ENCODE assay signal across 10 mouse cellular contexts in the genomic region with DNA sequence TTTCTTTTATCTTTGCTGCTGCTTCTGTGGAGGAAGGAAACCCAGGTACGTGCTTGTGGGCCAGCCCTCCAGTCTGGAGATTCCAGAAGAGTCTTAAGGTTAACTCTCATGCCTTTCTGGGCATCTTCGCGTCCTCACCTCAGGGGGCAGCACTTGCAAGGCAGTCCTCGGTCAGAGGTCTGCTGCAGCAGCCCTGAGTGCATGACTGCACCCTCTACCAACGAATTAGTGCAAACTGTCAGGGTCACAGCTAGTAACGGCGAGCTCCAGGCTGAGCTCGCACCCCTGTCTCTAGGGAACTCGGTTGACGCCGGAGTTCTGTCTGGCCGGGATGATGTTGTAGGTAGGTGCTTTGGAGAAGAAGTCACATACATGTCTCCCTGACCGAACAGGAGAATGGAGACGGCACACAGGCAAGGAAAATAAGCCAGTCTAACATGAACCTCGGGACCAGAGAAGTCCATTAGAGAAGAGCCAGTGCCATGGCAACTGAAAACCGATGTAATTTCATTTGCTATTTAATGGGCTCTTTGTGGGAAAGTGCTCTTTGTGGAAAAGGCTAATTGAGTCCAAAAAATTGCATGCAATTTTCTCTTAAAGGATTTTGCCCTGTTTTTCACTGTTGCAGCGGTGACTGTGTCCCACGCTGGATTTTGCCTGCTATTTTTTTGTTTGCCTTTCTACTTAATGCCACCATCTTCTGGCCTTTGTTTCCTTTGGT. TPM values are rescaled to one million over a fixed set of nuclear protein-coding genes. Genes with fewer than 3 reads are reported as not detected.
DNase-seq lines count a peak whose midpoint lies in the region; ATAC-seq and TF ChIP-seq lines count a peak whose summit lies in the region.
"Had no signal": no experiment of that assay in that cellular context is flagged by ENCODE, and none has a peak within 500 bp of the region (broad histone marks: within the 10 kb centered on the region; RNA-seq: fewer than 3 reads in every experiment).

No protein-coding gene starts in this region.

- H3K27ac ChIP-seq in heart, adult 2 months: no peak overlapping the region
- H3K27ac ChIP-seq in liver, embryonic 14.5 days: no peak overlapping the region

- no peak overlapping the region for H3K4me3 ChIP-seq in heart, adult 2 months
- H3K4me3 ChIP-seq in liver, embryonic 14.5 days (ENCODE audit: insufficient read depth in 1 of 2, low read depth in 2 of 2, low read length in 2 of 2): no peak overlapping the region
- H3K4me3 ChIP-seq: myocyte had no signal

- ATAC-seq in liver, embryonic 14.5 days (ENCODE audit: insufficient read depth): no peak

- no peak overlapping the region for H3K9ac ChIP-seq in heart, adult 2 months (ENCODE audit: low read depth, low read length)
- no peak overlapping the region for H3K9ac ChIP-seq in liver, embryonic 14.5 days (replicated peaks)

- no peak for DNase-seq in heart, adult 2 months
- no peak for DNase-seq in heart, postnatal 25 days (ENCODE audit: low spot score)
- peak; percentile 22 for DNase-seq in thymus, postnatal 14 days
- DNase-seq in thymus, postnatal 25 days: no peak
- DNase-seq in liver, embryonic 14.5 days (ENCODE audit: low read depth in 3 of 3, low spot score in 3 of 3): no peak
- no peak for DNase-seq in c-Kit-positive CD71-positive TER-119-positive erythroid progenitor cells, embryonic 14.5 days (ENCODE audit: low spot score)
- no peak for DNase-seq in spleen, adult 18-20 months
- DNase-seq in right cerebral cortex, adult 2 months (ENCODE audit: low spot score in 2 of 2): no peak
- DNase-seq: adrenal gland, postnatal 36 days had no signal

- TF ChIP-seq CTCF in heart, adult 2 months (IDR thresholded peaks at IDR 0.05): peak; percentile 7; the same call in 1 of the 2 replicates
- peak; percentile 28; the same call in 1 of the 2 replicates for TF ChIP-seq CTCF in liver, embryonic 14.5 days (IDR thresholded peaks at IDR 0.05; ENCODE audit: low read depth)

- H3K36me3 ChIP-seq in heart, adult 2 months (ENCODE audit: control insufficient read depth, insufficient read depth, low read length): no peaks in the 10 kb centered on the region
- no peaks in the 10 kb centered on the region for H3K36me3 ChIP-seq in liver, embryonic 14.5 days (replicated peaks; ENCODE audit: control insufficient read depth, insufficient read depth, low read depth)

- 61% methylated on average over 18 of the region's 18 CpGs for WGBS in heart, adult 2 months
- 37% methylated on average over 18 of the region's 18 CpGs for WGBS in liver, embryonic 14.5 days (ENCODE audit: insufficient replicate concordance)

- H3K4me1 ChIP-seq in heart, adult 2 months (ENCODE audit: control insufficient read depth, insufficient read depth, low read length): no peaks in the 10 kb centered on the region
- no peaks in the 10 kb centered on the region for H3K4me1 ChIP-seq in liver, embryonic 14.5 days (replicated peaks; ENCODE audit: control insufficient read depth in 2 of 2, insufficient read depth in 2 of 2, low read length in 1 of 2)

- intact Hi-C loops in heart, adult 2 months (cut with DNase I): no loop called here
- intact Hi-C loops in heart, postnatal 25 days (cut with DNase I): loop anchor here (5.0 kb wide), 1 partner anchor 856 kb away; no protein-coding TSS in a partner anchor

- H3K4me2 ChIP-seq in liver, embryonic 14.5 days (ENCODE audit: low read depth): no peak overlapping the region

- no peaks in the 10 kb centered on the region for H3K79me2 ChIP-seq in heart, adult 2 months (replicated peaks; ENCODE audit: control insufficient read depth, insufficient read depth, low read length)

- TF ChIP-seq POLR2A in heart, adult 2 months (IDR thresholded peaks at IDR 0.05; ENCODE audit: insufficient read depth, low read depth, low read length): no peak

- H3K27me3 ChIP-seq in heart, adult 2 months (ENCODE audit: control insufficient read depth, insufficient read depth, low read length): no peaks in the 10 kb centered on the region
- H3K27me3 ChIP-seq in liver, embryonic 14.5 days (ENCODE audit: control insufficient read depth, insufficient read depth, low read length): no peaks in the 10 kb centered on the region

- TF ChIP-seq EP300 in heart, adult 2 months (IDR thresholded peaks at IDR 0.05; ENCODE audit: insufficient read depth, low read depth, low read length): no peak
- no peak for TF ChIP-seq EP300 in liver, embryonic 14.5 days (IDR thresholded peaks at IDR 0.05; ENCODE audit: low read depth)

- H3K9me3 ChIP-seq in liver, embryonic 14.5 days (ENCODE audit: control insufficient read depth, low read length): no peaks in the 10 kb centered on the region

RNA-seq across cellular contexts. Expression of a gene that starts 20.1 kb away (rescaled TPM):
- 1 to 10 TPM; 4.4 to 5.0 TPM for total RNA-seq in heart, adult 2 months (2021)
- 3.1 and 8.1 TPM in 2 replicates for polyA plus RNA-seq in heart, adult 2 months (2012; rRNA removed)
- total RNA-seq in heart, postnatal 25 days (2021): 1 to 10 TPM; 6.2 to 9.7 TPM
- polyA plus RNA-seq in liver, embryonic 14.5 days (2012; rRNA removed): 2.9 and 4.0 TPM in 2 replicates
- polyA plus RNA-seq in liver, embryonic 14.5 days (2014; fragmentation: Nextera tagmentation; extraction: Ambion mirVana): 5.6 and 6.1 TPM in 2 replicates
